Mouse (Mus musculus): ENCODE results near the gene Olfr1448.
"Not testable (repeated sequence)": the region's sequence is repeated elsewhere in the genome, so short reads cannot be mapped to it uniquely, and the experiment has no call there.

DNA sequence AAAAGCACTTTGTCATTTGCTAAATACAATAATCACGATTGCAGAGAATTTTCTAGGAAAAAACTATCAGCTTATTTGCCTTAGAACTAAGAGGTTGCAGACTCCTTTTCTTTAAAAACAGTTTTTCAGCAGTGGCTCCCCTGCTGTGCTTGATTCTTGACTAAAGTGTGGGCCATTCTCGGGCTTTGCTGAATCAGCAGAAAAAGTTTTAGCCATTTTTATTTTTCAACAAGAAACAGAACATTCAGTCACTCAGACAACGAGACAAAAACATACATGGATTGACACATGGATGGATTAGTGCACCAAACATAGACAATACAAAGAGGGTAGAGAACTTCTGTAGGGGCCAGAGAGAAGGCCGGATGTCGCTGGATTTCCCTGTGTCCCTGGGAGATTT, 45.9 kb upstream of the Olfr1448 start:
- TF ChIP-seq CTCF (IDR thresholded peaks at IDR 0.05; ENCODE audit: low read depth, low read length); POLR2A (IDR thresholded peaks at IDR 0.05; ENCODE audit: borderline replicate concordance, low read depth, low read length): not testable (repeated sequence)
